Mouse (Mus musculus) liver, postnatal 0 days (tissue): ENCODE measurements around the gene Vcl. TPM values are rescaled to one million over a fixed set of nuclear protein-coding genes. Genes with fewer than 3 reads are reported as not detected.
A peak's percentile ranks its signal among the peaks of the same experiment; 100 is the strongest.

ENCODE experiments used
- ATAC-seq: fragments of 200-750 bp; cut with Nextera tagmentation; 2 replicates; pipeline ENCODE4 v1.8.0; 2017; ENCODE audit warnings: mild to moderate bottlenecking, moderate library complexity
- DNase-seq: peaks from one replicate; pipeline ENCODE4 v3.0.0-alpha.2; 2016
- H3K27ac ChIP-seq: fragments of 300-500 bp; sonication (generic); 2 replicates; pipeline ENCODE4 v1.5.1; 2014; ENCODE audit warnings: antibody characterized with exemption, moderate library complexity, mild to moderate bottlenecking, low read depth
- H3K27me3 ChIP-seq: fragments of 300-500 bp; sonication (generic); 2 replicates; pipeline ENCODE4 v1.6.1; 2014; ENCODE audit warnings: low read length, control low read depth, mixed read lengths; ENCODE audit not compliant: insufficient read depth
- H3K36me3 ChIP-seq: fragments of 300-500 bp; sonication (generic); replicated peaks from 2 replicates; pipeline ENCODE4 v1.6.1; 2014; ENCODE audit warnings: mild to moderate bottlenecking, control low read depth, low read length, moderate library complexity, mixed read lengths; ENCODE audit not compliant: insufficient read depth
- H3K4me1 ChIP-seq: fragments of 300-500 bp; sonication (generic); 2 replicates; pipeline ENCODE4 v1.6.1; 2014; ENCODE audit warnings: antibody characterized with exemption, mild to moderate bottlenecking, control low read depth; ENCODE audit not compliant: insufficient read depth
- H3K4me2 ChIP-seq: fragments of 300-500 bp; sonication (generic); 2 replicates; pipeline ENCODE4 v1.6.1; 2014; ENCODE audit warnings: low read depth, mild to moderate bottlenecking, low read length, moderate library complexity, mixed read lengths
- H3K4me3 ChIP-seq: fragments of 300-500 bp; sonication (generic); 2 replicates; pipeline ENCODE4 v1.5.1; 2014; ENCODE audit warnings: low read depth, low read length
- H3K9ac ChIP-seq: fragments of 300-500 bp; sonication (generic); replicated peaks from 2 replicates; pipeline ENCODE4 v1.6.1; 2014; ENCODE audit warnings: mild to moderate bottlenecking, moderate library complexity
- H3K9me3 ChIP-seq: fragments of 300-500 bp; sonication (generic); 2 replicates; pipeline ENCODE4 v1.6.1; 2016; ENCODE audit warnings: mild to moderate bottlenecking, control low read depth, low read length, mixed read lengths
- CTCF ChIP-seq: sonication (generic); IDR thresholded peaks from 2 replicates; pipeline ENCODE4 v1.5.1; 2016; ENCODE audit warnings: antibody characterized with exemption, low read depth
- EP300 ChIP-seq: IDR thresholded peaks from 2 replicates; pipeline ENCODE4 v1.6.1; 2016; ENCODE audit warnings: antibody characterized with exemption, low read depth, mild to moderate bottlenecking
- whole genome bisulfite sequencing: fragments of 180-500 bp; shearing (Covaris S2); extraction: QIAGEN DNeasy Blood & Tissue Kit; methylation state at CpG from one replicate; pipeline ENCODE4 v1.1.7; 2014; ENCODE audit not compliant: insufficient replicate concordance; 5-methylcytosine and 5-hydroxymethylcytosine counted together
- polyA plus RNA-seq: library from polyadenylated mRNA; unstranded; fragments of >200 nt; fragmentation: Nextera tagmentation; extraction: Ambion mirVana; gene quantifications from 2 replicates; pipeline ENCODE4 v1.2.1, GENCODE M21; 2015

Gene Vcl
- polyA plus RNA-seq, 1 experiment from 2014 or later = 11.6 TPM

DNA sequence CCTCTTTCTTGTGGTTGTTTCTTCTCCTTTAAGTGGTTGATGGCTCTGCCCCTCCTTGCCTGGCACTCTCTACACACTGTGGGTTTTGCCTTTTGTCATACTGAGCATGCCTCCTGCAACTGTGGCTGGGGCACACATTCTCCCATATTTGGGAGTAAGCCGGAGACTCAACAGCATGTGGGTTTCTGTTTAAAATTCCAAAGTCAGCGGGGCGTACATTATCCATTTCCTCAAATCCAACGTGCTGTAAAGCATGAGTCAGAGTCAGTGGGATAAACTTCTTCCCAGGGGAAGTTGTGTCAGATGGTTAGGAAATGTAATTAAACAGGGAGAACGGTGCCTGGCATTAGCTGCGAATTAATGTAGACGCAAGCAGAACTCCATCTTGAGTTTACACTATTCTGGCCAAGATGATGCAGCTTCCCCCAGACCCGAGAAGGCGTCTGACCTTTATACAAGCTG lies 37.2 kb upstream of the Vcl start:
- no peak overlapping the region for H3K9ac ChIP-seq
- DNase-seq (no peak), ATAC-seq (peak; percentile 33; the same call in 1 of the 2 replicates)
- H3K27ac ChIP-seq = no peak overlapping the region
- WGBS = 54% methylated on average over 9 of the region's 9 CpGs
- H3K4me3 ChIP-seq = no peak overlapping the region
- H3K4me1 ChIP-seq = 0 out of 2 replicates have a peak, but pooled peaks cover 6% of the 10 kb centered on the region
- no peak; the same call in 1 of the 2 replicates for TF ChIP-seq EP300
- TF ChIP-seq CTCF = no peak
- H3K36me3 ChIP-seq = no peaks in the 10 kb centered on the region
- H3K4me2 ChIP-seq = no peak overlapping the region
- no peaks in the 10 kb centered on the region for H3K27me3 ChIP-seq
- H3K9me3 ChIP-seq = no peaks in the 10 kb centered on the region

GRCm38 (mm10) chr14:20893815-20894214 lies 35.4 kb upstream of the Vcl start:
- Histone ChIP-seq H3K9me3 (no peaks in the 10 kb centered on the region), H3K27ac (no peak overlapping the region), H3K4me3 (no peak overlapping the region), H3K27me3 (no peaks in the 10 kb centered on the region), H3K36me3 (no peaks in the 10 kb centered on the region), H3K4me2 (no peak overlapping the region), H3K4me1 (0 out of 2 replicates have a peak, but pooled peaks cover 6% of the 10 kb centered on the region), H3K9ac (no peak overlapping the region)
- TF ChIP-seq EP300 = no peak
- no peak for TF ChIP-seq CTCF
- DNase-seq (no peak), ATAC-seq (no peak)
- 58% methylated on average over 4 of the region's 4 CpGs for WGBS

GRCm38 (mm10) chr14:20901267-20901666 lies 27.9 kb upstream of the Vcl start:
- TF ChIP-seq EP300 = no peak
- TF ChIP-seq CTCF = no peak
- Histone ChIP-seq H3K4me3 (no peak overlapping the region), H3K27ac (no peak overlapping the region), H3K36me3 (no peaks in the 10 kb centered on the region), H3K4me2 (no peak overlapping the region), H3K9ac (no peak overlapping the region), H3K9me3 (no peaks in the 10 kb centered on the region), H3K27me3 (no peaks in the 10 kb centered on the region), H3K4me1 (no peaks in the 10 kb centered on the region)
- ATAC-seq (no peak), DNase-seq (no peak)
- 85% methylated on average over 3 of the region's 3 CpGs for WGBS

DNA sequence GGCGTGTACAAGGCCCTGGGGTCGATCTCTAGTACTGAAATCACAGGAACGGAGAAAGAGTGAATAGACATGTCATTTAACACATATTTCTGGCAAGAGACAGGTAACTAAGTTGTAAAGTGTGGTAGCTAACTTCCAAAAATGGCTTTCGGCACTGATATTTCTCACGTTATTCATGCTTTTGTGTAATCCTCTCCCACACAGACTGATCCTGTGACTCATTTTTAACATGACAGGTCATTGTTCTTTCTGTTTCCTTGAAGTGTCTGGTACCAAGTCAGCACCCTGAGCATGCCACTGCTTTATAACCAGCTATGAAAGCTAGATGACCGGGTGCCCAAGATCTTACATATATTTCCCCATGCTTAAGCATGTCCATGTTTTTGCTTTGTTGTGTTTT lies 26.1 kb upstream of the Vcl start:
- Histone ChIP-seq H3K9ac (no peak overlapping the region), H3K27ac (no peak overlapping the region), H3K27me3 (no peaks in the 10 kb centered on the region), H3K4me3 (no peak overlapping the region), H3K9me3 (no peaks in the 10 kb centered on the region), H3K4me2 (no peak overlapping the region), H3K4me1 (no peaks in the 10 kb centered on the region), H3K36me3 (no peaks in the 10 kb centered on the region)
- DNase-seq (no peak), ATAC-seq (no peak)
- WGBS = 78% methylated on average over 6 of the region's 6 CpGs
- TF ChIP-seq CTCF (no peak), EP300 (no peak)

DNA sequence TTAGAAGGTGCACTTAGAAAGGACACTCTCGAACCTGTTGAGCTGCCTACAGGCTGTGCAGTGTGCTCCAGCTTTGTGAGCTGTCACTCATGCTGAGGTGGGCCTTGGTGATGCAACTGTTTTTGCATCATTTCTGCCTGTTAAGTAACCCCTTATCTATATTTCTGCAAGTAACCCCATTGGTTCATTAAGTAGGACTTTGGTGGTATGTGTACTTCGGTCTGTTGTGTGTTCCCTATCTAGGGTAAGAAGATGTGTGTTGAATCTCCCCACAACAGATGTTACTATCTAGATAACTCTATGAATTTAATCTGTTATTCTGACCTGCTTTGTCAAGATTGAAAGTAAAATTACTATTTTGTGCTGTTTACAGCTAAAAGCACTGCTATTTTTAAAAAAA lies 17.4 kb upstream of the Vcl start:
- H3K36me3 ChIP-seq = no peaks in the 10 kb centered on the region
- H3K27ac ChIP-seq = no peak overlapping the region
- no peaks in the 10 kb centered on the region for H3K27me3 ChIP-seq
- WGBS = 35% methylated on average over 2 of the region's 2 CpGs
- H3K4me1 ChIP-seq = peaks cover 8% of the 10 kb centered on the region
- H3K4me3 ChIP-seq = no peak overlapping the region
- TF ChIP-seq EP300 (peak; percentile 87), CTCF (no peak)
- H3K4me2 ChIP-seq = 0 out of 2 replicates have a peak overlapping the region, but pooled peaks have one; percentile 19
- H3K9me3 ChIP-seq = no peaks in the 10 kb centered on the region
- peak; percentile 94 for ATAC-seq
- peak; percentile 32 for DNase-seq
- H3K9ac ChIP-seq = no peak overlapping the region

DNA sequence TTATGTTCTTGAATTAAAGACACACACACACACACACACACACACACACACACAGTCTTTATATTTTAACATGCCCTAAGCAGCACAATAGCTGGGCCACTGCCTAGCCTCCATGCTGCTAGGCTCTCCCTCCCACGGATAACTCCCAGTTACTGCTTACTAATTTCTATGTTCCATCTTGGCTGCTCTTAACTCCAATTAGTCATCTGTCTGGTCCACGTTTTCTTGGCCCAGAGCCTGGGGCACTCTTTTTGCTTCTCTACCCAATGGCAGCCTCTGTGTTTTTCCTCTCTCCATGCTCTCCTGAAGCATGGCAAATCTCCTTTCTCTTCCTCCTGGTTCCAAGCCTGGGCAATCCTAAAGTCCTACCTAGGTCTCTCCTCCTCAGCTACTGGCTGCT lies 14.8 kb upstream of the Vcl start:
- WGBS = 60% methylated on average over 2 of the region's 2 CpGs
- Histone ChIP-seq H3K27ac (no peak overlapping the region), H3K4me2 (no peak overlapping the region), H3K27me3 (no peaks in the 10 kb centered on the region), H3K4me3 (no peak overlapping the region), H3K36me3 (no peaks in the 10 kb centered on the region), H3K4me1 (peaks cover 8% of the 10 kb centered on the region), H3K9ac (no peak overlapping the region), H3K9me3 (no peaks in the 10 kb centered on the region)
- no peak for DNase-seq
- no peak for ATAC-seq
- TF ChIP-seq CTCF = no peak
